Mouse (Mus musculus) hindbrain, embryonic 12.5 days (tissue): ENCODE measurements at regions not wholly inside any gene's neighbourhood (a gene's known extent, or its start where the extent isn't known, plus 50 kb on each side); places are given as distances from the start of the nearest gene placed in this dataset.

ENCODE experiments used
- ATAC-seq: fragments of 200-750 bp; cut with Nextera tagmentation; 2 replicates; pipeline ENCODE4 v1.8.0; 2017; ENCODE audit warnings: moderate TSS enrichment; ENCODE audit not compliant: low FRiP score
- H3K27ac ChIP-seq: fragments of 300-500 bp; sonication (generic); 2 replicates; pipeline ENCODE4 v1.5.1; 2016; ENCODE audit warnings: mild to moderate bottlenecking
- H3K27me3 ChIP-seq: fragments of 300-500 bp; sonication (generic); 2 replicates; pipeline ENCODE4 v1.6.1; 2016; ENCODE audit warnings: mild to moderate bottlenecking
- H3K36me3 ChIP-seq: fragments of 300-500 bp; sonication (generic); 2 replicates; pipeline ENCODE4 v1.6.1; 2016; ENCODE audit warnings: mild to moderate bottlenecking
- H3K4me1 ChIP-seq: fragments of 300-500 bp; sonication (generic); 2 replicates; pipeline ENCODE4 v1.6.1; 2016
- H3K4me2 ChIP-seq: fragments of 300-500 bp; sonication (generic); replicated peaks from 2 replicates; pipeline ENCODE4 v1.6.1; 2016; ENCODE audit warnings: mild to moderate bottlenecking
- H3K4me3 ChIP-seq: fragments of 300-500 bp; sonication (generic); 2 replicates; pipeline ENCODE4 v1.5.1; 2016; ENCODE audit warnings: mild to moderate bottlenecking
- H3K9ac ChIP-seq: fragments of 300-500 bp; sonication (generic); 2 replicates; pipeline ENCODE4 v1.6.1; 2016; ENCODE audit warnings: mild to moderate bottlenecking, moderate library complexity
- H3K9me3 ChIP-seq: fragments of 300-500 bp; sonication (generic); replicated peaks from 2 replicates; pipeline ENCODE4 v1.6.1; 2016; ENCODE audit warnings: mild to moderate bottlenecking
- WGBS: fragments of 180-500 bp; shearing (Covaris S2); methylation state at CpG from one replicate; pipeline ENCODE4 v1.1.7; 2016; 5-methylcytosine and 5-hydroxymethylcytosine counted together

DNA sequence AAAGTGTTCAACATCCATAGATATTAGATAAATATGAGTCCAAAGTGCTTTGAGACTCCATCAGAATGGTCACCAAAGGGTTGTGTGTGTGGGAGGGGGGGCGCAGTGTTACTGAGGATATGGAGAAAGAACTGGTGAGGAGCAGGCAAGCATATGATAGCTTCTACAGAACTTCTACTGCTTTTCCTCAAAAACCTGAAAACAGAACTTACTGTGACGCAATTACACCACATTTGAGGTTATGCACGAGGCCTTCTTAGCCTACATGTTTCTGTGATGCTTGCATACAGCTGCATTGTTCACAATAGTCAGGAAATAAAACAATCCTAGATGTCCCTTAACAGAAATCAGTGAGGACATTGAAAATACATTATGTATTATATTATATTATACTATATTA, 425.5 kb downstream of the Flrt2 start:
- no peak overlapping the region for H3K9ac ChIP-seq
- no peak for ATAC-seq
- no peaks in the 10 kb centered on the region for H3K4me1 ChIP-seq
- H3K27me3 ChIP-seq: peaks cover 6% of the 10 kb centered on the region; the same call in 1 of the 2 replicates
- 87% methylated on average over 3 of the region's 3 CpGs for WGBS
- no peaks in the 10 kb centered on the region for H3K9me3 ChIP-seq
- H3K36me3 ChIP-seq: no peaks in the 10 kb centered on the region
- H3K27ac ChIP-seq: no peak overlapping the region
- H3K4me2 ChIP-seq: no peak overlapping the region
- no peak overlapping the region for H3K4me3 ChIP-seq

GRCm38 (mm10) chr12:96124156-96124931, 432.3 kb downstream of the Flrt2 start:
- WGBS: 35% methylated on average over 2 of the region's 2 CpGs
- Histone ChIP-seq H3K4me2 (no peak overlapping the region), H3K27ac (no peak overlapping the region), H3K4me3 (no peak overlapping the region), H3K4me1 (0 out of 2 replicates have a peak, but pooled peaks cover 3% of the 10 kb centered on the region), H3K27me3 (peaks cover 6% of the 10 kb centered on the region; the same call in 1 of the 2 replicates), H3K9ac (no peak overlapping the region), H3K36me3 (no peaks in the 10 kb centered on the region), H3K9me3 (no peaks in the 10 kb centered on the region)
- peak; percentile 58 for ATAC-seq

DNA sequence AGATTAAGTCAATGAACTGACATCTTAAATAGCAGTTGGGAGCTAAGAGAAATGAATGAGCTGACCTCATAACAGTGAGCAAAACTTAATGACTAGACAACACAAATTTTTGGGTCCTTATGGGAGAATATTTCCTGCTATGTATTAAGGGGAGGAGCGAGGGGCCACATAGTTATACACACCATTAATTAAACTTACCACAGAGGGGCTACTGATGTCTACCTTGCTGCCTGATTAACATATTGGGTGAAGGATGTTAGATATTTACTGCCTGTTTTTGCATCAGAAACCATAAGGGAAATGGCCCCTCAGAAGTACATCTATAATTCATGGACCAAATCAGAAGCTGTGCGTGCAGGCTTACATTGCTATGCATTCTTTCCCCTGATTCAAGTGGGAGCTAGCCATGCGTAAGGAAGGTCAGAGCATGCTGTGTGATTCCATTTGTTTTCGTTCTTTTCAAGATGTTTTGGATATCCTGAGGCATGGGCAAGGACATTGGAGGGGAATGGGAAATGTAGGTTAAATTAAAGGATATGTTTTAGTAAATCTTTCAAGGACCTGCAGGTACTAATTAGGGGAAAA, 437.9 kb downstream of the Flrt2 start:
- H3K9me3 ChIP-seq: no peaks in the 10 kb centered on the region
- peak; percentile 89 for ATAC-seq
- H3K27ac ChIP-seq: no peak overlapping the region
- H3K4me2 ChIP-seq: no peak overlapping the region
- H3K4me3 ChIP-seq: no peak overlapping the region
- no peak overlapping the region for H3K9ac ChIP-seq
- 28% methylated on average over 4 of the region's 4 CpGs for WGBS
- H3K36me3 ChIP-seq: no peaks in the 10 kb centered on the region
- no peaks in the 10 kb centered on the region for H3K27me3 ChIP-seq
- H3K4me1 ChIP-seq: peaks cover 4% of the 10 kb centered on the region; the same call in 1 of the 2 replicates

DNA sequence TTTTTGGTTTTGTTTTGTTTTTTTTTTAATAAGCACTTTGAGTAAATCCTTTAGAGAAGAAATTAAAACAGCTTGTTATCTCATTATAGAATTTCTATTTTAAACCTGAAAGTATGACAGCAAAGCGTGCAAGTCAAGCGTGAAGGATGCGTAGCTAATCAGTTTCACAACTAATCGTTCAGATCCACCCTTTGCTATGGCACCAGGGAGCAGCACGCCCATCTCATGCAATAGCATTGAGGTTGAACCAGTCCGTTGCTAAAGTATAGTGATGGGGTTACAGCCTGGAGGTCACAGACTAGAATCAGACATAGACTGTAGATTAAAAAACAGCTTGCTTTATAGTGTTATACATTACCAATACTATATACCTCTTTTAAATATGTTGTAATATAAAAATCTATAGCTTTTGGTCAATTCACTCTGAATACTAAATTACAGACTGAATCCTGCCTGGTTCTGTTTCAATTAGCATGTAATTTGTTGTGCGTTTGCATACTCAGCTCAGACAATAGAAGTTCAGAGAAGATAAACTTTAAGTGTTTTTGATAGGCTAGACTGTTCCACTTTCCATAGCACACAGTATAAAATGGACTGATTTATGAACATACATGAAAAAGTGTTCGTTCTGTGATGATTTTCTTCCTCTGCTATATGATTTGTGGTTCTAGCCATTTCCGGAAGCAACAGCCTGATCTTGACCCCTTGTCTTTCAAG, 438.9 kb downstream of the Flrt2 start:
- H3K36me3 ChIP-seq: no peaks in the 10 kb centered on the region
- H3K27ac ChIP-seq: no peak overlapping the region
- no peaks in the 10 kb centered on the region for H3K27me3 ChIP-seq
- H3K4me3 ChIP-seq: no peak overlapping the region
- no peak overlapping the region for H3K9ac ChIP-seq
- no peak overlapping the region for H3K4me2 ChIP-seq
- ATAC-seq: peak; percentile 82
- H3K4me1 ChIP-seq: peaks cover 4% of the 10 kb centered on the region; the same call in 1 of the 2 replicates
- H3K9me3 ChIP-seq: no peaks in the 10 kb centered on the region
- 49% methylated on average over 9 of the region's 9 CpGs for WGBS

DNA sequence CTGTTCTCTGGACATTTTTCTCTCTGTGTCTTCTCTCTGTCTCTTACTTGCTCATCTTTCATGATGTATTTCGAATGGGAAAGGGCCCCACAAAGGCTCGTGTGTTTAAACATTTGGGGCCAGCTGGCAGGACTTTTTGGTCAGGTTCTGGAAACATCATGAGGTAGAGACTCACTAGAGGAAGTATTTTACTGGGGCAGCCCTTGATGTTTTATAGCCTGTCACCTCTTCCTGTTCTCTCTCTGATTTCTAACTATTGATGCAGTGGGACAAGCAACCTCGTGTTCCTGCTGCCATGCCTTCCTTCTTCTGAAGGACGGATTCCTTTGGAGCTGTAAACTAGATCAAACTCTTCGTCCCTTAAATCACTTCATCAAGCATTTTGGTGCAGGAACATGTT, 442.1 kb downstream of the Flrt2 start:
- Histone ChIP-seq H3K27me3 (no peaks in the 10 kb centered on the region), H3K9me3 (no peaks in the 10 kb centered on the region), H3K4me2 (no peak overlapping the region), H3K4me3 (no peak overlapping the region), H3K27ac (no peak overlapping the region), H3K4me1 (peaks cover 4% of the 10 kb centered on the region; the same call in 1 of the 2 replicates), H3K9ac (no peak overlapping the region), H3K36me3 (no peaks in the 10 kb centered on the region)
- ATAC-seq: no peak
- WGBS: 69% methylated on average over 5 of the region's 5 CpGs

GRCm38 (mm10) chr12:96141748-96142147, 449.7 kb downstream of the Flrt2 start:
- Histone ChIP-seq H3K36me3 (no peaks in the 10 kb centered on the region), H3K4me3 (no peak overlapping the region), H3K4me1 (no peaks in the 10 kb centered on the region), H3K27me3 (no peaks in the 10 kb centered on the region), H3K9me3 (no peaks in the 10 kb centered on the region), H3K4me2 (no peak overlapping the region), H3K9ac (no peak overlapping the region), H3K27ac (no peak overlapping the region)
- ATAC-seq: no peak
- WGBS: 55% methylated on average over 2 of the region's 2 CpGs

- WGBS: 76% methylated on average over 3 of the region's 3 CpGs
Observed at GRCm38 (mm10) chr12:96154095-96154494, 462.1 kb downstream of the Flrt2 start.

GRCm38 (mm10) chr12:96167551-96167950, 475.5 kb downstream of the Flrt2 start:
- ATAC-seq: no peak
- no peak overlapping the region for H3K4me2 ChIP-seq
- no peak overlapping the region for H3K9ac ChIP-seq
- no peaks in the 10 kb centered on the region for H3K27me3 ChIP-seq
- no peaks in the 10 kb centered on the region for H3K36me3 ChIP-seq
- H3K9me3 ChIP-seq: no peaks in the 10 kb centered on the region
- H3K4me1 ChIP-seq: no peaks in the 10 kb centered on the region
- H3K27ac ChIP-seq: no peak overlapping the region
- H3K4me3 ChIP-seq: no peak overlapping the region
- 85% methylated on average over 1 of the region's 1 CpGs for WGBS

More at GRCm38 (mm10) chr12:96154095-96154494, 462.1 kb downstream of the Flrt2 start:
- no peak overlapping the region for H3K9ac ChIP-seq
- H3K4me1 ChIP-seq: no peaks in the 10 kb centered on the region
- no peak overlapping the region for H3K4me3 ChIP-seq
- no peaks in the 10 kb centered on the region for H3K36me3 ChIP-seq
- H3K4me2 ChIP-seq: no peak overlapping the region
- no peak overlapping the region for H3K27ac ChIP-seq
- no peak for ATAC-seq
- H3K27me3 ChIP-seq: no peaks in the 10 kb centered on the region
- no peaks in the 10 kb centered on the region for H3K9me3 ChIP-seq

GRCm38 (mm10) chr12:96198928-96199327, 506.9 kb downstream of the Flrt2 start:
- Histone ChIP-seq H3K4me1 (no peaks in the 10 kb centered on the region), H3K27me3 (no peaks in the 10 kb centered on the region), H3K27ac (no peak overlapping the region), H3K4me2 (no peak overlapping the region), H3K9ac (no peak overlapping the region), H3K36me3 (no peaks in the 10 kb centered on the region), H3K9me3 (no peaks in the 10 kb centered on the region), H3K4me3 (no peak overlapping the region)
- 84% methylated on average over 1 of the region's 1 CpGs for WGBS
- ATAC-seq: no peak

DNA sequence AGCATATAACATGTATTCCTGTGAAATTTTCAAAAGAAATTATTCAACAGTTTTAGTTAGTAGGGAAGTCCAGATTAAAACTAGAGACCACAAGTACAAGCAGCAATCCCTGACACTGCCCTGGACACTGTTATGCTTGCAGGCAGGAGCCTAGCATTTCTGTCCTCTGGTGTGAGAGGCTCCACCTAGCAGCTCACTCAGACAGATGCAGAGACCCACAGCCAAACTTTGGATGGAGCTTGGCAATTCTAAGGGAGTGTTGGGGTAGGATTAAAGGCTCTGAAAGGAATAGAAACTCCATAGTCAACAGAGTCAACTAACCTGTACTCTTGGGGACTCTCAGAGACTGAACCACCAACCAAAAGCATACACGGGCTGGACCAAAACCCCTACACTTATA, 509.8 kb downstream of the Flrt2 start:
- WGBS: 91% methylated on average over 1 of the region's 1 CpGs
- Histone ChIP-seq H3K4me3 (no peak overlapping the region), H3K36me3 (no peaks in the 10 kb centered on the region), H3K27ac (no peak overlapping the region), H3K9me3 (no peaks in the 10 kb centered on the region), H3K4me2 (no peak overlapping the region), H3K27me3 (no peaks in the 10 kb centered on the region), H3K9ac (no peak overlapping the region), H3K4me1 (no peaks in the 10 kb centered on the region)
- no peak for ATAC-seq

- Histone ChIP-seq H3K4me1 (no peaks in the 10 kb centered on the region), H3K27ac (no peak overlapping the region), H3K36me3 (no peaks in the 10 kb centered on the region), H3K9me3 (no peaks in the 10 kb centered on the region), H3K9ac (no peak overlapping the region), H3K4me3 (no peak overlapping the region), H3K27me3 (no peaks in the 10 kb centered on the region), H3K4me2 (no peak overlapping the region)
- WGBS: 76% methylated on average over 1 of the region's 1 CpGs
- no peak for ATAC-seq
Observed at GRCm38 (mm10) chr12:96226446-96226845, 534.4 kb downstream of the Flrt2 start.

DNA sequence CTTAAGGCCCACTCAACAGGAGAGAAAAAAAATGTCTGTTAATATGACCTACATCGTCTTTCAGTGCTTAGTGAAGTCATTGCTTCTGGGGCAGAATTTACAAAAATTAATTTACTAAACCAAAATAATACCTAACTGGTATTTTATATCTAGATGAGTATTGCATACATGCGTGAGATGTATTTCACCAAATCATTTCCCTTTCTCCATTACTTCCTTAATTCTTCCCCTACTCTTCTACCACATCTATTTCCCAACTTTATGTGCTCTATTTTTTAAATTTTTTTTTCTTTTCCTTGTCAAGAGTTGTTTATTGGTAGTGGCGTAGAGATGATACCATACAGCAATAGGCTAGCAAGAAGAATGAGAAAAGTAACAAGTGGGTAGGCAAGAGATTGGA, 536.7 kb downstream of the Flrt2 start:
- no peaks in the 10 kb centered on the region for H3K27me3 ChIP-seq
- no peak overlapping the region for H3K27ac ChIP-seq
- H3K4me3 ChIP-seq: no peak overlapping the region
- H3K4me1 ChIP-seq: no peaks in the 10 kb centered on the region
- no peak for ATAC-seq
- no peaks in the 10 kb centered on the region for H3K9me3 ChIP-seq
- no peaks in the 10 kb centered on the region for H3K36me3 ChIP-seq
- no peak overlapping the region for H3K4me2 ChIP-seq
- H3K9ac ChIP-seq: no peak overlapping the region
- WGBS: 88% methylated on average over 3 of the region's 3 CpGs
